Mouse (Mus musculus) thymus, adult 2 months (tissue): ENCODE data around the gene Cep68.

Experiments used
- CTCF ChIP-seq: fragments of 200-500 bp; IDR thresholded peaks from 2 replicates; pipeline ENCODE4 v1.5.1; 2012; ENCODE audit warnings: mild to moderate bottlenecking, control low read depth, low read length, moderate library complexity, borderline replicate concordance; ENCODE audit not compliant: control insufficient read depth, poor library complexity, insufficient read depth; ENCODE audit errors: extremely low read depth
- POLR2A ChIP-seq: fragments of 200-500 bp; IDR thresholded peaks from 2 replicates; pipeline ENCODE4 v1.6.1; 2012; ENCODE audit warnings: mild to moderate bottlenecking, low read length, control low read depth, moderate library complexity; ENCODE audit not compliant: control insufficient read depth, poor library complexity, insufficient read depth; ENCODE audit errors: extremely low read depth

- TF ChIP-seq CTCF (no peak), POLR2A (no peak)
Observed at GRCm38 (mm10) chr11:20205538-20205937, 43.7 kb downstream of the Cep68 start.
